Mouse (Mus musculus) cerebellum, adult 9-11 months (tissue): ENCODE data around the gene Ptov1.

Source experiments
- DNase-seq: peaks from one replicate; pipeline ENCODE4 v3.0.0; 2022

Gene Ptov1

GRCm38 (mm10) chr7:44869697-44870528 lies at the start of gene Ptov1:
Gene Ptov1 (minus strand): TSS chr7:44869788.
- DNase-seq: peak; percentile 99

GRCm38 (mm10) chr7:44919127-44919526 lies 49.5 kb upstream of the Ptov1 start:
- no peak for DNase-seq

GRCm38 (mm10) chr7:44918219-44918618 lies 48.6 kb upstream of the Ptov1 start:
- no peak for DNase-seq

- no peak for DNase-seq
Observed at GRCm38 (mm10) chr7:44916881-44917280, 47.3 kb upstream of the Ptov1 start.

GRCm38 (mm10) chr7:44916191-44916590 lies 46.6 kb upstream of the Ptov1 start:
- no peak for DNase-seq

- DNase-seq: no peak
Observed at GRCm38 (mm10) chr7:44915314-44915713, 45.7 kb upstream of the Ptov1 start.

GRCm38 (mm10) chr7:44914396-44914795 lies 44.8 kb upstream of the Ptov1 start:
- no peak for DNase-seq

- DNase-seq: peak; percentile 33
Observed at GRCm38 (mm10) chr7:44908706-44909476, 39.3 kb upstream of the Ptov1 start.

GRCm38 (mm10) chr7:44905430-44905829 lies 35.8 kb upstream of the Ptov1 start:
- no peak for DNase-seq

GRCm38 (mm10) chr7:44901230-44901722 lies 31.7 kb upstream of the Ptov1 start:
- DNase-seq: peak; percentile 38

- DNase-seq: peak; percentile 34
Observed at GRCm38 (mm10) chr7:44900632-44901031, 31.0 kb upstream of the Ptov1 start.

- DNase-seq: peak; percentile 77
Observed at GRCm38 (mm10) chr7:44898607-44899006, 29.0 kb upstream of the Ptov1 start.

- DNase-seq: peak; percentile 59
Observed at GRCm38 (mm10) chr7:44896499-44896898, 26.9 kb upstream of the Ptov1 start.

- DNase-seq: peak; percentile 95
Observed at GRCm38 (mm10) chr7:44895593-44896434, 26.2 kb upstream of the Ptov1 start, which contains the start of gene Fuz. Gene Fuz (plus strand): TSS chr7:44896079.

GRCm38 (mm10) chr7:44895206-44895592 lies 25.6 kb upstream of the Ptov1 start:
- no peak for DNase-seq

- no peak for DNase-seq
Observed at GRCm38 (mm10) chr7:44894175-44894574, 24.6 kb upstream of the Ptov1 start.

GRCm38 (mm10) chr7:44893197-44893596 lies 23.6 kb upstream of the Ptov1 start:
- no peak for DNase-seq

- DNase-seq: peak; percentile 92
Observed at GRCm38 (mm10) chr7:44892276-44892921, 22.8 kb upstream of the Ptov1 start, which contains the start of gene Med25. Gene Med25 (minus strand): TSS chr7:44892712.

- peak; percentile 58 for DNase-seq
Observed at GRCm38 (mm10) chr7:44891611-44892010, 22.0 kb upstream of the Ptov1 start.

- DNase-seq: peak; percentile 66
Observed at GRCm38 (mm10) chr7:44890737-44891136, 21.1 kb upstream of the Ptov1 start.

GRCm38 (mm10) chr7:44890180-44890579 lies 20.6 kb upstream of the Ptov1 start:
- no peak for DNase-seq
